Mouse (Mus musculus): ENCODE data around the gene Vmn2r49. TPM values are rescaled to one million over a fixed set of nuclear protein-coding genes. Genes with fewer than 3 reads are reported as not detected.
"Not testable (repeated sequence)": the region's sequence is repeated elsewhere in the genome, so short reads cannot be mapped to it uniquely, and the experiment has no call there.

The Vmn2r49 gene
- not detected for total RNA-seq (2021)
- long read RNA-seq, experiment 1, result 0 reads
- long read RNA-seq, experiment 2, result 0 reads

- H3K27ac ChIP-seq; DNase-seq; intact Hi-C loops (cut with DNase I); H3K4me3 ChIP-seq: not testable (repeated sequence)
Measured at GRCm38 (mm10) chr7:9992157-9992556, at the start of gene Vmn2r49. Vmn2r49 (minus strand) TSS chr7:9992257.

- DNase-seq; H3K4me3 ChIP-seq; H3K27ac ChIP-seq; intact Hi-C loops (cut with DNase I): not testable (repeated sequence)
Measured at GRCm38 (mm10) chr7:9953485-9953884, 38.6 kb downstream of the Vmn2r49 start, which contains the start of gene Vmn2r48. Vmn2r48 (minus strand) TSS chr7:9953585.

Other genes with a start within 250 kb of the Vmn2r49 start
- not detected for gene Vmn2r46, start 221.7 kb downstream of the Vmn2r49 start, total RNA-seq (2021)
- gene Vmn2r47, start 150.9 kb downstream of the Vmn2r49 start, total RNA-seq (2021), result not detected
- gene Vmn2r48, start 38.7 kb downstream of the Vmn2r49 start, total RNA-seq (2021), result not detected
- gene Vmn2r50, start 61.0 kb upstream of the Vmn2r49 start, total RNA-seq (2021), result not detected
- not detected for gene Vmn2r51, start 113.5 kb upstream of the Vmn2r49 start, total RNA-seq (2021)
- not detected for gene Vmn2r52, start 184.3 kb upstream of the Vmn2r49 start, total RNA-seq (2021)